Mouse (Mus musculus): Measurements from ENCODE around the gene Usp8.

GRCm38 (mm10) chr2:126682937-126683336 lies 24.2 kb upstream of the Usp8 start:
- TF ChIP-seq CTCF (conservative IDR thresholded peaks at IDR 0.05; ENCODE audit: low read length) (no peak), POU5F1 (IDR thresholded peaks at IDR 0.05; ENCODE audit: borderline replicate concordance, low read length) (no peak), NANOG (IDR thresholded peaks at IDR 0.05; ENCODE audit: borderline replicate concordance, low read length) (no peak)

All from E14TG2a.4 (cell line).